Mouse (Mus musculus) liver, adult 2 months (tissue): ENCODE data around the gene Dnajc4.

Experiments used
- CTCF ChIP-seq: fragments of 200-500 bp; IDR thresholded peaks from 2 replicates; pipeline ENCODE4 v1.5.1; 2011; ENCODE audit warnings: low read depth, low read length, control low read depth
- POLR2A ChIP-seq: fragments of 200-500 bp; IDR thresholded peaks from 2 replicates; pipeline ENCODE4 v1.6.1; 2011; ENCODE audit warnings: low read length, control low read depth; ENCODE audit not compliant: insufficient read depth; ENCODE audit errors: extremely low read depth

DNA sequence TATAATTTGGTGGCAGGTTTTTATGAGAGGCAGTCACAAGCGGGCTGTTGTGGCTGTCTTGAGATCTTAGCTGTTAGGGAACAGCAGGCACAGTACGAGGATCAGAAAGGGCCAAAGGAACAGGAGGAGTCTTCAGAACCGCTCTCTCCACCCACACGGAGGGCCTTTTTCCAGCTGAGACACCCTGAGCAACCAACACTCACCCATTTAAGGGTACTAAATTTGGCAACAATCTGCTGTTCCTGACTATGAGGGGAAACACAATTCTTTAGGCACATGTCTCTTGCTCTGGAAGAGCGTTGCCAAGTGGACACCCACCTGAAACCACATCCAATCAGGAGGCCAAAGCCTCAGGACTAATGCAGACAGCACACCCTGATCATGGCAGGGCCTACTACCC, 37.2 kb upstream of the Dnajc4 start:
- TF ChIP-seq CTCF, result no peak
- TF ChIP-seq POLR2A, result no peak
